Mouse (Mus musculus): Measurements from ENCODE around the gene Klf12. TPM values are rescaled to one million over a fixed set of nuclear protein-coding genes. Genes with fewer than 3 reads are reported as not detected.

Gene Klf12
- polyA plus RNA-seq, 1 experiment from 2014 or later, result 33.8 TPM

- H3K4me1 ChIP-seq, result peaks cover 4% of the 10 kb centered on the region; the same call in 1 of the 2 replicates
- no peak for ATAC-seq (ENCODE audit: insufficient number of reproducible peaks, insufficient read depth, low FRiP score, low TSS enrichment)
- 62% methylated on average over 12 of the region's 12 CpGs for WGBS
- no peak overlapping the region for H3K9ac ChIP-seq
- no peaks in the 10 kb centered on the region for H3K9me3 ChIP-seq
- no peak overlapping the region for H3K27ac ChIP-seq
- H3K4me2 ChIP-seq (replicated peaks), result no peak overlapping the region
- no peaks in the 10 kb centered on the region for H3K36me3 ChIP-seq
- H3K27me3 ChIP-seq, result no peaks in the 10 kb centered on the region
- no peak overlapping the region for H3K4me3 ChIP-seq
These were observed 211.9 kb downstream of the Klf12 start for GRCm38 (mm10) chr14:100072431-100073195.

- H3K27ac ChIP-seq, result no peak overlapping the region
- WGBS, result 31% methylated on average over 2 of the region's 2 CpGs
- no peaks in the 10 kb centered on the region for H3K27me3 ChIP-seq
- H3K4me2 ChIP-seq (replicated peaks), result no peak overlapping the region
- no peaks in the 10 kb centered on the region for H3K9me3 ChIP-seq
- no peaks in the 10 kb centered on the region for H3K36me3 ChIP-seq
- ATAC-seq (ENCODE audit: insufficient number of reproducible peaks, insufficient read depth, low FRiP score, low TSS enrichment), result no peak
- no peak overlapping the region for H3K4me3 ChIP-seq
- H3K4me1 ChIP-seq, result peaks cover 4% of the 10 kb centered on the region; the same call in 1 of the 2 replicates
- H3K9ac ChIP-seq, result no peak overlapping the region
These were observed 214.9 kb downstream of the Klf12 start for GRCm38 (mm10) chr14:100069543-100070090.

GRCm38 (mm10) chr14:100068715-100069114 is 215.8 kb downstream of the Klf12 start:
- Histone ChIP-seq H3K9me3 (no peaks in the 10 kb centered on the region), H3K36me3 (no peaks in the 10 kb centered on the region), H3K4me1 (peaks cover 4% of the 10 kb centered on the region; the same call in 1 of the 2 replicates), H3K27me3 (no peaks in the 10 kb centered on the region), H3K27ac (no peak overlapping the region), H3K4me2 (replicated peaks) (no peak overlapping the region), H3K9ac (no peak overlapping the region), H3K4me3 (no peak overlapping the region)
- ATAC-seq (ENCODE audit: insufficient number of reproducible peaks, insufficient read depth, low FRiP score, low TSS enrichment), result no peak
- WGBS, result 30% methylated on average over 5 of the region's 5 CpGs

GRCm38 (mm10) chr14:100062516-100062915 is 222.0 kb downstream of the Klf12 start:
- no peak overlapping the region for H3K4me2 ChIP-seq (replicated peaks)
- no peak overlapping the region for H3K27ac ChIP-seq
- no peak for ATAC-seq (ENCODE audit: insufficient number of reproducible peaks, insufficient read depth, low FRiP score, low TSS enrichment)
- H3K27me3 ChIP-seq, result no peaks in the 10 kb centered on the region
- no peaks in the 10 kb centered on the region for H3K4me1 ChIP-seq
- WGBS, result 86% methylated on average over 1 of the region's 1 CpGs
- no peak overlapping the region for H3K9ac ChIP-seq
- H3K36me3 ChIP-seq, result 0 out of 2 replicates have a peak, but pooled peaks cover 3% of the 10 kb centered on the region
- no peak overlapping the region for H3K4me3 ChIP-seq
- no peaks in the 10 kb centered on the region for H3K9me3 ChIP-seq

- no peak overlapping the region for H3K4me3 ChIP-seq
- H3K4me1 ChIP-seq, result no peaks in the 10 kb centered on the region
- no peak overlapping the region for H3K9ac ChIP-seq
- 66% methylated on average over 2 of the region's 2 CpGs for WGBS
- H3K4me2 ChIP-seq (replicated peaks), result no peak overlapping the region
- no peaks in the 10 kb centered on the region for H3K27me3 ChIP-seq
- H3K9me3 ChIP-seq, result no peaks in the 10 kb centered on the region
- ATAC-seq (ENCODE audit: insufficient number of reproducible peaks, insufficient read depth, low FRiP score, low TSS enrichment), result no peak
- H3K27ac ChIP-seq, result no peak overlapping the region
- 0 out of 2 replicates have a peak, but pooled peaks cover 4% of the 10 kb centered on the region for H3K36me3 ChIP-seq
These were observed 230.3 kb downstream of the Klf12 start for GRCm38 (mm10) chr14:100054150-100054549.

GRCm38 (mm10) chr14:100053456-100053855 is 231.0 kb downstream of the Klf12 start:
- no peaks in the 10 kb centered on the region for H3K9me3 ChIP-seq
- no peaks in the 10 kb centered on the region for H3K27me3 ChIP-seq
- H3K4me2 ChIP-seq (replicated peaks), result no peak overlapping the region
- H3K9ac ChIP-seq, result no peak overlapping the region
- no peak for ATAC-seq (ENCODE audit: insufficient number of reproducible peaks, insufficient read depth, low FRiP score, low TSS enrichment)
- H3K4me3 ChIP-seq, result no peak overlapping the region
- H3K27ac ChIP-seq, result no peak overlapping the region
- H3K36me3 ChIP-seq, result 0 out of 2 replicates have a peak, but pooled peaks cover 4% of the 10 kb centered on the region
- no peaks in the 10 kb centered on the region for H3K4me1 ChIP-seq
- WGBS, result 79% methylated on average over 4 of the region's 4 CpGs

- WGBS, result 73% methylated on average over 2 of the region's 2 CpGs
- Histone ChIP-seq H3K9me3 (no peaks in the 10 kb centered on the region), H3K36me3 (0 out of 2 replicates have a peak, but pooled peaks cover 4% of the 10 kb centered on the region), H3K4me3 (no peak overlapping the region), H3K9ac (no peak overlapping the region), H3K27ac (no peak overlapping the region), H3K4me1 (no peaks in the 10 kb centered on the region), H3K4me2 (replicated peaks) (no peak overlapping the region), H3K27me3 (no peaks in the 10 kb centered on the region)
- no peak for ATAC-seq (ENCODE audit: insufficient number of reproducible peaks, insufficient read depth, low FRiP score, low TSS enrichment)
These were observed 231.6 kb downstream of the Klf12 start for GRCm38 (mm10) chr14:100052876-100053275.

GRCm38 (mm10) chr14:100045431-100045830 is 239.0 kb downstream of the Klf12 start:
- Histone ChIP-seq H3K9me3 (no peaks in the 10 kb centered on the region), H3K27ac (no peak overlapping the region), H3K4me2 (replicated peaks) (no peak overlapping the region), H3K4me3 (no peak overlapping the region), H3K9ac (no peak overlapping the region), H3K36me3 (no peaks in the 10 kb centered on the region), H3K4me1 (no peaks in the 10 kb centered on the region), H3K27me3 (no peaks in the 10 kb centered on the region)
- no peak for ATAC-seq (ENCODE audit: insufficient number of reproducible peaks, insufficient read depth, low FRiP score, low TSS enrichment)

- Histone ChIP-seq H3K4me2 (replicated peaks) (no peak overlapping the region), H3K27me3 (no peaks in the 10 kb centered on the region), H3K9me3 (no peaks in the 10 kb centered on the region), H3K36me3 (no peaks in the 10 kb centered on the region), H3K4me1 (no peaks in the 10 kb centered on the region), H3K27ac (no peak overlapping the region), H3K9ac (no peak overlapping the region), H3K4me3 (no peak overlapping the region)
- 83% methylated on average over 6 of the region's 6 CpGs for WGBS
- no peak for ATAC-seq (ENCODE audit: insufficient number of reproducible peaks, insufficient read depth, low FRiP score, low TSS enrichment)
These were observed 242.7 kb downstream of the Klf12 start for GRCm38 (mm10) chr14:100041823-100042222.

GRCm38 (mm10) chr14:100026671-100027070 is 257.8 kb downstream of the Klf12 start:
- WGBS, result 63% methylated on average over 6 of the region's 6 CpGs
- peaks cover 13% of the 10 kb centered on the region for H3K4me1 ChIP-seq
- H3K27me3 ChIP-seq, result no peaks in the 10 kb centered on the region
- H3K9me3 ChIP-seq, result no peaks in the 10 kb centered on the region
- no peak overlapping the region for H3K4me3 ChIP-seq
- H3K4me2 ChIP-seq (replicated peaks), result no peak overlapping the region
- H3K9ac ChIP-seq, result no peak overlapping the region
- no peak overlapping the region for H3K27ac ChIP-seq
- no peak for ATAC-seq (ENCODE audit: insufficient number of reproducible peaks, insufficient read depth, low FRiP score, low TSS enrichment)
- peaks cover 11% of the 10 kb centered on the region for H3K36me3 ChIP-seq

- Histone ChIP-seq H3K36me3 (peaks cover 8% of the 10 kb centered on the region), H3K9me3 (no peaks in the 10 kb centered on the region), H3K27ac (no peak overlapping the region), H3K27me3 (no peaks in the 10 kb centered on the region), H3K4me2 (replicated peaks) (no peak overlapping the region), H3K4me1 (no peaks in the 10 kb centered on the region), H3K9ac (no peak overlapping the region), H3K4me3 (no peak overlapping the region)
- WGBS, result 92% methylated on average over 2 of the region's 2 CpGs
- ATAC-seq (ENCODE audit: insufficient number of reproducible peaks, insufficient read depth, low FRiP score, low TSS enrichment), result no peak
These were observed 267.3 kb downstream of the Klf12 start for GRCm38 (mm10) chr14:100017219-100017618.

- no peak overlapping the region for H3K4me3 ChIP-seq
- no peak overlapping the region for H3K9ac ChIP-seq
- no peaks in the 10 kb centered on the region for H3K36me3 ChIP-seq
- no peak overlapping the region for H3K27ac ChIP-seq
- no peaks in the 10 kb centered on the region for H3K4me1 ChIP-seq
- no peak overlapping the region for H3K4me2 ChIP-seq (replicated peaks)
- ATAC-seq (ENCODE audit: insufficient number of reproducible peaks, insufficient read depth, low FRiP score, low TSS enrichment), result no peak
- 51% methylated on average over 5 of the region's 5 CpGs for WGBS
- H3K9me3 ChIP-seq, result no peaks in the 10 kb centered on the region
- H3K27me3 ChIP-seq, result no peaks in the 10 kb centered on the region
These were observed 274.0 kb downstream of the Klf12 start for GRCm38 (mm10) chr14:100010525-100010924.
